Mouse (Mus musculus) MN1 (cell line): Measurements from ENCODE around the gene Wasf1.

Source experiments
- DNase-seq: peaks from one replicate; pipeline ENCODE4 v3.0.0-alpha.2; 2016; ENCODE audit warnings: low spot score

The Wasf1 gene

DNA sequence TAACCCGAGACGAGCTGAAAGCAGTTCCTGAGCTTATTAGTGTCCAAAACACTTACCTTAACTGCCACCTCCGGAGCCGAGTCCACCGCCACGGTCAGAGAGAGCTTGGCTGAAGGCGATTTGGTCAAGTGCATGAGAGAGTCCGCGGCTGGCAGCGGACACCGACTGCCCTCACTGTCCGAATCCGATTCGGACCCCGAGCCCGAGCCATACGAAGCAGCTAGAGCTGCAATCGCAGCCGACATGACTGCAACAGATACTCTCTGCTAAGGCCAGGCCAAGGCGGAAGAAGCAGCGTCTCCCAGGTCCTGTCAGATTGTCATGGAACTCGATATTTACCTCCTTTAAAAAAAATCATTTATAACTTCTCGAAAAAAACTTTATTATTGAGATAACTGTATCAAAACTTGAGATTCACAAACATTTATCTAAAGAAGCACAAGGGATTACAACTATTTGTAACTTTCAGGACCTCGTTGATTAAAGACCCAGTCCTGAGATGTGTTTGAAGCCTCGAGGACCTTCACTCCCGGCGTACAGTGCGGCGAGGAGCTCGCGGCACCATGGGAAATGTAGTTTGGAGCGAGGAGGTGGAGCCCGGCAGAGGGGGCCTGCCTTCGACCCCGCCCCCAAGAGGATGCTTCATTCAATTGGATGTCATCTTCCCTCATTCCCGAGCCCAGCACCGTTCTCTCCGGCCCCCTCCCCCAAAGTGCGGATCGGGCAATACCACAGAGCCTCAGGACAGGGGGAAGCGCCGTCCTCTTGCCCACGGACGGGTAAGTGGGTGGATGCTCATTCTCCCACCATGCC lies at the start of gene Wasf1, which contains the start of gene Cdc40:
Gene Wasf1, plus strand, starts transcription at position 645 of the 813 bp plus-strand sequence.
Gene Cdc40, minus strand, starts transcription at position 481 of the 813 bp plus-strand sequence.
- DNase-seq: peak; percentile 100

- DNase-seq: no peak
Measured at GRCm38 (mm10) chr10:40840086-40840485, 43.2 kb upstream of the Wasf1 start.

DNA sequence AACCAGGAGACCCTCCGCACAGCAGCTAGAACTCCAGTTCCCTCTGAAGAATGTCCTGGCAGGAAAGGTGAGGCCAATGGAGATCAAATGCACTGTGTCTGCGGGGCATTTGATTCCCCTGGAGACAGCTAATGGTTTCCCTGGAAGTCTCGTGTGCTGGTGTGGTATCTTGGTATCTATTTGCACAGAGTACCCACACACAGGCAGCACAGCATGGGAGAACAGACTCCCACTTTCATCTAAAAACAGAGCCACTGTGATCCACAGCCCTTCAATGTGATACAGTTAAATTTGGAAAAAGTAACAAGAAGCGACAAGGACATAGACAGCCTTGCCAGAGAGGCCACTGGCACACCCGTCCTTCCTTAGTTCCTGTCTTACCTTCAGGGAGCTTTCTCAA lies 39.4 kb upstream of the Wasf1 start:
- DNase-seq: no peak

DNA sequence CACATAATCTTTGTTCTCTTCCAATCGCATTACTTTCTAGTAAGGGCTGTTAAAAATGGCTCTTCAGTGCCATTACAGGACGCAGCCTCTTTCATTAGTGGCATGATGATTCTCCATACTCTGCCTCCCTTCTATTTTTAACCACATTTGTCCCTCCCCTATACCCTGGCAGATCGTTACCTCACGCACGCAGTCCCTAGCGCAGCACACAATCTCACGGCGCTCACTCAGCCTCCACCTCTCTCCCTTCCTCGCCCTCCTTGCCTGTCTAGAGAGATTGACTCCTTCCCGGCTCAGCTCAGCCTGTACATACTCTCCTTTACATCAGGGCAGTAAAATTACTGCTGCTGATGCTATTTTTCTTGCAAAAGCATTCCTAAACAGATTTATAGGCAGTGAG lies 38.7 kb upstream of the Wasf1 start:
- no peak for DNase-seq

DNA sequence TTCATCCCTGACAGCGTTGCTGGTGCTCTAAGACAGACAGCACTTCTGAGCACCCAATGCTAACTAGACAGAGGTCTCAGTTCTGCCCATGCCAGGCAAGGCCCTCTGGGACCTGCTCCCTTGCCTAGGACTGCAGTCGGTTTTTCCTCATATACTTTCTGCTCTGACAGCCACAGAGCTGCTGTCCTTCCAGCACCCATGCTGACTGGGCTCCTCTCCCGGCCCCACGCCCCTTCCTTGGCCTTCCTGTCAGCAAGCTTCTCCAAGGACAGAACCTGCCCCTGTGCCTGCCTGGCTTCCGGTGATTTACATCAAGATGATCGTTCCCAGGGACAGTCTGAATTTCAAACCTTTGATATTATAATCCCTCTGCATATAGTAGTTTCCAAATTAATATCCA lies 37.6 kb upstream of the Wasf1 start:
- DNase-seq: no peak

DNA sequence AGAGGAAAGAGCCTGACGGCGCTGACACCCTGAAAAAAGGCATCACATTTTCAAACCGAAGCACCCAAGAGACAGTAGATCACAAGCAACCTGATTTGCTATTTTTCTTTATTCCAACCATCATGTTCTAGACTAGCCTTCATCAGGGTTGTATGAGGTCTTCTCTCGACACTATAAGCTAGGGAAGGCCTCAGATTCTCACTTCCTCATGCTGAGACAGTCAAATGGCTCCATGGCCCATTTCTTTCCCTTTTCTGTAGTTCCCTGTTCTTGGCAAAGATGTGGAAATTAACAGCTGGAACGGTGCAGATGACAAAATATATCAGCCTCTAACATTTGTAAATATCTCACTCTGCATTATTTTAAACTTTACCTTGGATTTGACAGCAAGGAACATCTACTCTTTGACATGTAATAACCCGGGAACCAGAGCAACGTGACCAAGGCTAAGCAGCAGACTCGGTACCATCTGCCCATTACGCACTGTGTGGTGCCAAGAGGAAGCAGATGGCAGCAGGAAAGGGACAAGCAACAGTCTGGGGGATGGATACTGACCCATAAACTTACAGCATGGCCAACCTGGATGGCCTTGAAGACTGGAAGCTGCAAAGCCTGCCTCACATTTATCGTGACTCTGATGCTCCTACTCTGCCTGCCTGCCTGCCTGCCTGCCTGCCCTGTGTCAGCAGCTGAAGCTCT lies 36.0 kb upstream of the Wasf1 start:
- no peak for DNase-seq

DNA sequence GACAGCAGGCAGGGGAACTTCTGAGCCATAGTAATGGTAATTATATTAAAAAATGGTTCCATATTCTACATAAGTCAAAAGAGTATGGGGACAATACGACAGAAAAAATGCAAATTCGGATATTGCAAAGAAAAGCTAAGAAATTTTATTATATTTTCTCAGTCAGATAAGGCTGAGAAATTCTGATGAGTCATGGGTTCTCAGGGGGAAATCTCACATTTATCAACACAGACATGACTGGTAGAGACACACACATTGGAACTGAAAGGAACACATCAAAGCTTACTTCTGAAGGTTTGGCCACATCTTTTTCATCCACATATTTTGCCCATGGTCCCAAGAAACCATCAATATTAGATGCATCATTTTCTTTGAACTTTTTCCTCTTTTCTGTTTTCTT lies 32.6 kb upstream of the Wasf1 start:
- no peak for DNase-seq

DNA sequence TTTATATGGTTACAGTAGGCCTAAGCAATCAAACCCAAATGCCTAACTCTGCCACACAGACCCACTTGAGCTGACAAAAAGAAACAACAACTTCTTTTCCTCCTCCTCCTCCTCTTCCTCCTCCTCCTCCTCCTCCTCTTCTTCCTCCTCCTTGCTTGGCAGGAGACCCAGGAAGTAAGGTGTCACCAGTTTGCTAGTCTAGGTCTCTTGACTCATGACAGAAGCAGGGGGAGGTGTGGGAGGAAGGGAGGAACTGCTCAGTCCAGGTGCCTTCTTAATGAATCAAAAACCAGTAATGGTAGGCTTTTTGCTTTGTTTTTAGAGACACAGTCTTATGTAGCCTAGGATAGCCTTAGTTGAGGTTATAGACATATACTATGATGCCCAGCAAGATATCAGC lies 32.1 kb upstream of the Wasf1 start:
- DNase-seq: no peak

GRCm38 (mm10) chr10:40855616-40856015 lies 27.7 kb upstream of the Wasf1 start:
- DNase-seq: no peak

DNA sequence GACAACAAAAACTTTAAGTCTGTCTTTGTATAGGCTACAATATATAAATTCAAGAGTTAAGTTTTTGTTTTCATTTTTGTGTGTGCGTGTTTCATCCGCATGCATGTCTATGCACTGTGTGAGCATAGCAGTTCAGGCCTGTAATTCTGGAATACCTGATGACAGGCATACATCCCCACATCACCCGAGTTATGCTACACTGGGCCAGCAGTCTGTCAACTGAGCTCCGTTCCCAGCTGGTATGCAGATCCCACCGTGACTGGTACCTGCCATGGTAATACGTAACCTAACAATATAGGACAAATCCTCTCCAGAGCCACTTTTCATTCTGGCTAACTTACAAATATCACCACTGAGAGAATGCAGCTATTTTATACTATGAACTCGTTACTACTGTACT lies 26.6 kb upstream of the Wasf1 start:
- no peak for DNase-seq

DNA sequence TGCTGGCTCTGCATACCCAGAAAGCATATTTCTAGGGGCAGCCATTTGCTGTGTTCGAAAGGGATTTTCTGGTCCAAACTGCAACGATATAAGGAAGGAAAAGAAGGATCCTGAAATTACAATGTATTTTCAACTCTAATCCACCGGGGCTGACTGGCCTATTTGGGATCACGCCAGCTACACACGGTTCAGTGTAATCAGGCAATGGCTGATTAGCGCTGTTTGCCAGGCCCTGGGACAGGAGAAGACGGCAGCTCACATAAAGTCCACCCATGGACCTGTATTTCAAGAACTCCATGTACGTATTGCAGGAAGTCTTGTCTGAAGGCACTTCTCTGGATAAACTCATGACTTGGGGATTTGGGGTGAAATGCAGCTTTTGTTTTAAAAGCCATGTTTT lies 25.7 kb upstream of the Wasf1 start:
- DNase-seq: peak; percentile 37

- DNase-seq: no peak
Measured at GRCm38 (mm10) chr10:40868081-40868480, 15.2 kb upstream of the Wasf1 start.

DNA sequence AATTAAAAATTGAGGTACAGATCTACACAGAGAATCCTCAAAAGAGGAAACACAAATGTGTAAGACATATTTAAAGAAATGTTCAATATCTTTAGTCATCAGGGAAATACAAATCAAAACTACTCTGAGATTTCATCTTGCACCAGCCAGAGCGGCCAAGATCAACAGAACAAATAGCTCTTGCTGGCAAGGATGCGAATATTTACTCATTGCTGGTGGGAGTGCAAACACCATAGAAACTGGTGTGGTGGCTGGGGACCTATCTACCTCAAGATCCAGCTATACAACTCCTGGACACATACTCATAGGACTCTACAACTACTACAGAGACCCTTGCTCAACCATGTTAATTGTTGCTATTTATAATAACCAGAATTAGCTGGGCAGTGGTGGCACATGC lies 12.0 kb upstream of the Wasf1 start:
- no peak for DNase-seq

- DNase-seq: no peak
Measured at GRCm38 (mm10) chr10:40872052-40872451, 11.2 kb upstream of the Wasf1 start.

GRCm38 (mm10) chr10:40878246-40878645 lies 5.0 kb upstream of the Wasf1 start:
- no peak for DNase-seq

GRCm38 (mm10) chr10:40879969-40880368 lies 3.3 kb upstream of the Wasf1 start:
- no peak for DNase-seq

DNA sequence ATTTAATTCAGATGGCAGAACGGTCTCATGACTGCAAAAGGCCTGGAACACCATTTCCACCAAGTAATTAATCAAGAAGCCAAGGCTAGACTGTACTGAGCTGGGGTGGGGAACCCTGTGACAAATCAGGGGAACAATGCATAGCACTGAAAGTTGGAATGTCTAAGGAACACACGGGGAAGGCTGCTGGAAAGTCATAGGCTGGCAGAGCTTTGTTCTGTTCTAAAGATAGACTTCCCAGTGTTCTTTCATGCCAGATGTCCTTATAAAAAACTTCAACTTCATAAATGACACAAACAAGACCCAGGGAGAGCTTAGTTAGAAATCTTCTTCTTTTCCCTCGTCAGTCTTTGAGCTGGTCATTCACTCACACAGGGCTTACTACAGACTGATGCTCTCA lies 2.0 kb upstream of the Wasf1 start:
- peak; percentile 29 for DNase-seq

GRCm38 (mm10) chr10:40882333-40882732 lies 942 bp upstream of the Wasf1 start:
- DNase-seq: no peak

- peak; percentile 94 for DNase-seq
Measured at GRCm38 (mm10) chr10:40883644-40884278, 486 bp downstream of the Wasf1 start.

- DNase-seq: peak; percentile 78
Measured at GRCm38 (mm10) chr10:40884279-40884806, 1.1 kb downstream of the Wasf1 start.

GRCm38 (mm10) chr10:40885432-40885831 lies 2.2 kb downstream of the Wasf1 start:
- no peak for DNase-seq

DNA sequence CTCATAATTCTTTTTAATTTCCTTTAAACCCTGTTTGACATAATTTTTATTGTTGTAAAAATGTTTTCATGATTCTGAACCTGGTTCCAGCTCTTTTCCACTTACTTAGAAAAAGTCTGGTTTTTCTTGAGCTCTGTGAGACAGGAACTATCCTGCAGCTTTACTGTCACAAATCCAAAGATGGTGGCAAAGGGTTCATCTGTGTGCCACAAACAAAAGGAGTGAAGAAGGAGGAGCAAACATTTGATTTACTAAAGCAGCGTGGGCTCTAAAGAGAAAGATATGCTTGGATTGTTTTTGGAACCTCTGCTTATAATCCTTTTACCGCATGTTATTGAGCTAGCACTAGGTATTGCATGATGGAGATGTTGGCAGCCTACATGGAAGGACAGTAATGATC lies 4.0 kb downstream of the Wasf1 start:
- no peak for DNase-seq

DNA sequence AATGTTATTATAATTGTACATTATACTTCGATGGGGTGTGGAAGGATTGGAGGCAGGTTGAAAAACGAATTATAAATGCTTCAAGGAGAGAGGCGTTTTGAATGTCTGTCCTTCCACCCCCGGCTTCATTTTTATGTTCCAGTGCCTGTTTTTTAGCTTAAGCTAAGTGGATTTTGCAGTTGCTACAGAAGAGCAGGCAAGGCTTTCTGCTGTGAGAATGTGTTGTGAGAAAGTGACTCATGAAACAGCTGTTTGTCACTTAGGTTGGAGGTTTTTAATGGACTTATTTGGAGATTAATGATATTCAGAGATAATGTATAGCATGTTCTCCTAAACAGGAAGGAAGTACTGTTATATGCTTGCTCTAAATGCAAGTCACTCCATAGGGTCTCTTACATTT lies 5.9 kb downstream of the Wasf1 start:
- DNase-seq: peak; percentile 37
